Mouse (Mus musculus) intestine, embryonic 16.5 days (tissue): ENCODE data around the gene Fam222b. TPM values are rescaled to one million over a fixed set of nuclear protein-coding genes. Genes with fewer than 3 reads are reported as not detected.
"Not testable (repeated sequence)": the region's sequence is repeated elsewhere in the genome, so short reads cannot be mapped to it uniquely, and the experiment has no call there.

ENCODE experiments used
- ATAC-seq: fragments of 200-750 bp; cut with Nextera tagmentation; 2 replicates; pipeline ENCODE4 v1.8.0; 2017; ENCODE audit warnings: moderate TSS enrichment, moderate library complexity
- H3K27ac ChIP-seq: fragments of 300-500 bp; sonication (generic); 2 replicates; pipeline ENCODE4 v1.5.1; 2014; ENCODE audit warnings: mild to moderate bottlenecking, low read length
- H3K27me3 ChIP-seq: fragments of 300-500 bp; sonication (generic); replicated peaks from 2 replicates; pipeline ENCODE4 v1.6.1; 2014; ENCODE audit warnings: low read length, control low read depth, mixed read lengths; ENCODE audit not compliant: control insufficient read depth, insufficient read depth
- H3K36me3 ChIP-seq: fragments of 300-500 bp; sonication (generic); 2 replicates; pipeline ENCODE4 v1.6.1; 2014; ENCODE audit warnings: low read length, control low read depth; ENCODE audit not compliant: control insufficient read depth, insufficient read depth
- H3K4me1 ChIP-seq: fragments of 300-500 bp; sonication (generic); 2 replicates; pipeline ENCODE4 v1.6.1; 2014; ENCODE audit warnings: low read length, control low read depth, mixed read lengths; ENCODE audit not compliant: control insufficient read depth, insufficient read depth
- H3K4me2 ChIP-seq: fragments of 300-500 bp; sonication (generic); 2 replicates; pipeline ENCODE4 v1.6.1; 2014; ENCODE audit warnings: low read depth, low read length, control low read depth
- H3K4me3 ChIP-seq: fragments of 300-500 bp; sonication (generic); 2 replicates; pipeline ENCODE4 v1.5.1; 2014; ENCODE audit warnings: mild to moderate bottlenecking, low read length
- H3K9ac ChIP-seq: fragments of 300-500 bp; sonication (generic); 2 replicates; pipeline ENCODE4 v1.6.1; 2014; ENCODE audit warnings: low read depth, low read length
- H3K9me3 ChIP-seq: fragments of 300-500 bp; sonication (generic); 2 replicates; pipeline ENCODE4 v1.6.1; 2016; ENCODE audit warnings: low read length, control low read depth; ENCODE audit not compliant: control insufficient read depth
- WGBS: fragments of 180-500 bp; shearing (Covaris S2); extraction: QIAGEN DNeasy Blood & Tissue Kit; methylation state at CpG from one replicate; pipeline ENCODE4 v1.1.7; 2014; 5-methylcytosine and 5-hydroxymethylcytosine counted together
- polyA plus RNA-seq: library from polyadenylated mRNA; unstranded; fragments of >200 nt; fragmentation: Nextera tagmentation; extraction: Ambion mirVana; gene quantifications from 2 replicates; pipeline ENCODE4 v1.2.1, GENCODE M21; 2015

The Fam222b gene
- polyA plus RNA-seq, 1 experiment from 2014 or later, result 14.2 TPM

DNA sequence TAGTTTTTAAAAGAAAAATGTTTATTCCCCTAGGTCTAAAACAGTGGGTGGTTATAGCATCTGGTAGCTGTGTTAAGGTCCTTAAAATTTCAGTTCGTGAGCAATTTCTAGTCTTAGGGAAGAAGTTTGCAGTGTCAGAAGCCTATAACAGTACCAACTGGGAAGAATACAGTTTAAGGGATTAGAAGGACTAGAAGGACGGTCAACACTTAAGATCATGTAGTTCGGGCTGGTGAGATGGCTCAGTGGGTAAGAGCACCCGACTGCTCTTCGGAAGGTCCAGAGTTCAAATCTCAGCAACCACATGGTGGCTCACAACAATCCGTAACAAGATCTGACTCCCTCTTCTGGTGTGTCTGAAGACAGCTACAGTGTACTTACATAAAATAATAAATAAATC, 90.2 kb downstream of the Fam222b start:
- not testable (repeated sequence) for H3K27ac ChIP-seq, H3K27me3 ChIP-seq, H3K36me3 ChIP-seq, ATAC-seq, H3K4me2 ChIP-seq, H3K4me3 ChIP-seq, H3K9ac ChIP-seq, H3K9me3 ChIP-seq
- WGBS, result 90% methylated on average over 6 of the region's 6 CpGs
- H3K4me1 ChIP-seq, result peaks cover 28% of the 10 kb centered on the region

DNA sequence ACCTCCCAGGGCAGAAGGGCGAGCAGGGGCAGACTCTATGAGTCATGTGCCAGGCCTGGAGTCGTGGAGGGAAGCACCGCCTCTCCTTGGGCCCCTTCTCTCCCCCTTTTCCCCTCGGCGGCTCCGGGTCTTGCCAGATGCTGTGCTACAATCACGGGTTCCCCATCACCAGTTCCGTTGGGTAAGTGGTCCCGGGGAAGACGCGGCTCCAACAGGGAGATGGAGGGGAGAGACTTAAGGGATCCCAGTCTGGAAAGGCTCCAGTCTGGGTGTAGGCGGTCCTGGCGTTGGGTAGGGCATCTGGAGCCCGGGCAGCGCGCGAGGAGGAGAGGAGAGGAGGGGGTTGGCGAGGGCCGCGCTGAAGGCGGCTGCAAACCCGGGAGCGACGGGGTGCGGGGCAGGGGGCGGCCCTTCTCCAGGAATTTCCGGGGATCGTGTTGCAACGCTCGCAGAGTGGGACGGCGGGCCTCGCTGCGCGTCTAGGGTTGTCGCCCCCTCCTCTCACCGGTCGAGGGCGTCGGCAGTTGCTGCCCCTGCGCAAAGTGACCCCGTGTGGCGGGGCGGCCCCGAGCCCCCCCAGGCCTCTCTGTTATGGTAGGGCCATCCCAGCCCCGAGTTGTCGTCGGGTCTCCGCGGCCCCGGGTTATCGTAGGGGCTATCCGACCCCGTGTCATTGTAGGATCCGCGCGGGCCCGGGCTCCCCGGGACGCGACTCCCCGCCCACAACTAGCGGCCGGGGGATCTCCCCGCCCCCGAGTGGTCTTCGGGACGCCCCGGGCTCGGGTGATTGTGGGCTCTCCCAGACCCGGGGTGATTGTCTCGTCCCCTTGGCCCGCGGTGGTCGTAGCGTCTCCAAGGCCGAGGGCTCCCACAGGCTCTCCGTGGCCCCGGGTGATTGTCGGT, 94.1 kb downstream of the Fam222b start, which contains the start of gene Rab34:
Rab34 (plus strand) TSS at position 100 of the 903 bp plus-strand sequence.
- peak within 1 kb of the TSS; percentile 78 for H3K4me2 ChIP-seq
- WGBS, result under 1% methylated on average over 74 of the region's 80 CpGs
- H3K27me3 ChIP-seq, result no peaks in the 10 kb centered on the region
- peak; percentile 78 for ATAC-seq
- peak within 1 kb of the TSS; percentile 73 for H3K4me3 ChIP-seq
- H3K27ac ChIP-seq, result peak within 1 kb of the TSS; percentile 97
- H3K9ac ChIP-seq, result peak within 1 kb of the TSS; percentile 87
- H3K9me3 ChIP-seq, result no peaks in the 10 kb centered on the region
- H3K4me1 ChIP-seq, result peaks cover 10% of the 10 kb centered on the region
- 0 out of 2 replicates have a peak, but pooled peaks cover 7% of the 10 kb centered on the region for H3K36me3 ChIP-seq

DNA sequence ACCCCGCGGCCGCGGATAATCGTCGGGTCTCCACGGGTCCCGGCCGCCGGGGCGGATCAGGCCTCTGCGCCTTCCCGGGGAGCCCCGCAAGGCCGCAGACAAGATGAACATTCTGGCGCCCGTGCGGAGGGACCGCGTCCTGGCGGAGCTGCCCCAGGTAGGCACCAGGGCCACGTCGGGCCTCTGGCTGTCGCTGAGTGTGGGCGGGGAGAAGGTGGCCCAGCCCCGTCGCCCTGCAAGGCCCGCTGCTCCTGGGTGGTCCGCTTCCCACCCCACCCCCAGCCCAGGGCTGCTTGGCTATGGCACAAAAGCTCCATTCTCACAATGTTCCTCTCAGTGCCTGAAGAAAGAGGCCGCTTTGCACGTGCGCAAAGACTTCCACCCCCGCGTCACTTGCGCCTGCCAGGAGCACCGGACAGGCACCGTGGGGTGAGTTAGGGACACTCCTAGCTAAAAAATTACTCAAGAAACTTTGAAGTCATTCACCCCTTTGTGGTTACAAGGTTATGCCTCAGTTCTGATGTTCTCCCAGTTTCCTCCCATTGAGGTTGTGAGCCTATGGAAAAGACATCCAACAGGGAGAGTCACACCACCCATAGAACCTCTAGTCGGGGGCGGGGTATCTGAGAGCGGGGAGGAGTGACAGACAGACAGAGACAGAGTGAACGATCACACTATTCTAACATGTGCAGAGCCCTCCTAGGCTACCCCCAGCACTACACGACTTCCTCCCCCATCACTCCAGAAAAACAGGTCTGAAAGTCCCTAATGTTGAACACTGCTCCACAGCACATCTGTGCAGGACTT, 95.0 kb downstream of the Fam222b start:
- peak overlapping the region; percentile 78 for H3K4me2 ChIP-seq
- peaks cover 14% of the 10 kb centered on the region for H3K4me1 ChIP-seq
- H3K27me3 ChIP-seq, result no peaks in the 10 kb centered on the region
- H3K4me3 ChIP-seq, result peak overlapping the region; percentile 73
- H3K36me3 ChIP-seq, result 0 out of 2 replicates have a peak, but pooled peaks cover 7% of the 10 kb centered on the region
- WGBS, result 1% methylated on average over 41 of the region's 42 CpGs
- peak overlapping the region; percentile 97 for H3K27ac ChIP-seq
- peak; percentile 76 for ATAC-seq
- peak overlapping the region; percentile 87 for H3K9ac ChIP-seq
- H3K9me3 ChIP-seq, result no peaks in the 10 kb centered on the region

DNA sequence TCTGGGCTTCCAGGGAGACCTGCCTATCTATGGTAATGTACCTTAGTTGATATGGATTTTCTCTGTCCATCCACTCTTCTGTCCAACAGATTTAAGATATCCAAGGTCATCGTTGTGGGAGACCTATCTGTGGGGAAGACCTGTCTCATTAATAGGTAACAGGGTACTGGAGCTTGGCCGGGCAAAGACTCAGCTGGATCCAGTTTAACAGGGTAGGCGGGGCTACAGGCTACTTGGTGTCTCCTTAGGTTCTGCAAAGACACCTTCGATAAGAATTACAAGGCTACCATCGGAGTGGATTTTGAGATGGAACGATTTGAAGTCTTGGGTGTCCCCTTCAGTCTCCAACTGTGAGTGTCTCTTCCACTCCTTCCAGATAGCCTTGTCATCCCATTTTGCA, 95.6 kb downstream of the Fam222b start:
- Histone ChIP-seq H3K27me3 (no peaks in the 10 kb centered on the region), H3K4me2 (peak overlapping the region; percentile 78), H3K9ac (peak overlapping the region; percentile 87; the same call in 1 of the 2 replicates), H3K9me3 (no peaks in the 10 kb centered on the region), H3K4me3 (peak overlapping the region; percentile 73), H3K4me1 (peaks cover 18% of the 10 kb centered on the region), H3K27ac (peak overlapping the region; percentile 97), H3K36me3 (0 out of 2 replicates have a peak, but pooled peaks cover 7% of the 10 kb centered on the region)
- 50% methylated on average over 6 of the region's 6 CpGs for WGBS
- ATAC-seq, result no peak

DNA sequence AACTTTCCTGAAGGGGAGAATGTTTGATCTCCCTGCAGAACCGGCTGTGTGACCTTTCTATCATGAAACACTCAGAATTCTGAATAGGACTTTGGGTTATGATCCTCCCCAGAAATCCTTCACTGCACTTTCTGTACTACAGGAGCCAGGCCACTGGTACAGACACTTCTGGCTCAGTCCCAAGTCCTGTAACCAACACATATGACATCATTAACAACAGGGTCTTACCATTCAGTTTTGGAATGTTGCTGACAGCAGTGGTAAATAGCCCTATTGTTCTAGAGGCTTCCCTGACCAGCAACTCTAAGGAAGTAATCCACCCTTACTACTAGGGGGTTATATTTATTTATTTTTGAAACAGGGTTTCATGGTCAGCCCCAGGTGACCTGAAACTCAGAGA, 98.7 kb downstream of the Fam222b start, which contains the start of gene Proca1:
Proca1 (plus strand) TSS at position 280 of the 400 bp plus-strand sequence.
- peak within 1 kb of the TSS; percentile 58; the same call in 1 of the 2 replicates for H3K9ac ChIP-seq
- no peak within 1 kb of the TSS for H3K27ac ChIP-seq

DNA sequence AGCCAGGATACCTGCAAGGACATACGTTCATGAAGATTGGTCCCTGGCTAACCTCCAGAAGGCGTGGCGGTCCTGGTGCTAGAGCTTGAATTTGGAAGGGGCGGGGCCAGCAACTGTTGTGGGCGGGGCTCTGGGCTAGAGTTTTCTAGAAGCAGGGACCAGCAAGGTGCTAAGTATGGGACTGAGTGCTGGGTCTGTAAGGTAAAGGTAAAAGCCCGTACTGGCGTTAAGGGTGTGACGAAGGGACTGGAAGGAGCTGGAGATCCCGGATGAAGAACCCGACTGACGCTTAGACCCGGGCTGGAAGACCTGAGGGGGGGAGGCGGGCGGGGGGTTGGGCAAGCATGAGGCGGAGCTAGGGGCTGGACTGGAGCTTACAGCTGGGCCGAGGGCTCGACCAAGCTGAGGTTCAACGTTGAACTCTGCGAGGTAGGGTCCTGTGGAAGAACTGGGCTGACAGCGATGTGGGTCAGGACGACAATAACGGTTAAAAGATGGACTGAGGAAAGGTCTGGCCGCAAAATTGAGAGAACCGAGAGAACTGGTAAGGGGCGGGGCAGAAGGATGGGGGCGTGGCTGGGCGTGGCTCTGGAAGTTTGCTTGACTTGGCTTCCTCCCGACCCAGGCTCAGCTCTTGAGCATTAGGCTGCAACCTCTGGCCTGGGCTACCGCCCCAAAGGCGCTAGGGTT, 100.1 kb downstream of the Fam222b start:
- Histone ChIP-seq H3K9ac (peak overlapping the region; percentile 58), H3K4me3 (peak overlapping the region; percentile 57), H3K4me2 (peak overlapping the region; percentile 67), H3K4me1 (peaks cover 20% of the 10 kb centered on the region), H3K27ac (no peak overlapping the region), H3K9me3 (no peaks in the 10 kb centered on the region), H3K36me3 (0 out of 2 replicates have a peak, but pooled peaks cover 7% of the 10 kb centered on the region), H3K27me3 (no peaks in the 10 kb centered on the region)
- ATAC-seq, result peak; percentile 80
- 2% methylated on average over 30 of the region's 30 CpGs for WGBS

More for the DNA sequence above, 98.7 kb downstream of the Fam222b start, which contains the start of gene Proca1:
- H3K27me3 ChIP-seq, result no peaks in the 10 kb centered on the region
- no peak for ATAC-seq
- peak within 1 kb of the TSS; percentile 67; the same call in 1 of the 2 replicates for H3K4me2 ChIP-seq
- H3K4me1 ChIP-seq, result peaks cover 21% of the 10 kb centered on the region
- 0 out of 2 replicates have a peak, but pooled peaks cover 7% of the 10 kb centered on the region for H3K36me3 ChIP-seq
- peak within 1 kb of the TSS; percentile 57 for H3K4me3 ChIP-seq
- H3K9me3 ChIP-seq, result no peaks in the 10 kb centered on the region
- 71% methylated on average over 1 of the region's 1 CpGs for WGBS

DNA sequence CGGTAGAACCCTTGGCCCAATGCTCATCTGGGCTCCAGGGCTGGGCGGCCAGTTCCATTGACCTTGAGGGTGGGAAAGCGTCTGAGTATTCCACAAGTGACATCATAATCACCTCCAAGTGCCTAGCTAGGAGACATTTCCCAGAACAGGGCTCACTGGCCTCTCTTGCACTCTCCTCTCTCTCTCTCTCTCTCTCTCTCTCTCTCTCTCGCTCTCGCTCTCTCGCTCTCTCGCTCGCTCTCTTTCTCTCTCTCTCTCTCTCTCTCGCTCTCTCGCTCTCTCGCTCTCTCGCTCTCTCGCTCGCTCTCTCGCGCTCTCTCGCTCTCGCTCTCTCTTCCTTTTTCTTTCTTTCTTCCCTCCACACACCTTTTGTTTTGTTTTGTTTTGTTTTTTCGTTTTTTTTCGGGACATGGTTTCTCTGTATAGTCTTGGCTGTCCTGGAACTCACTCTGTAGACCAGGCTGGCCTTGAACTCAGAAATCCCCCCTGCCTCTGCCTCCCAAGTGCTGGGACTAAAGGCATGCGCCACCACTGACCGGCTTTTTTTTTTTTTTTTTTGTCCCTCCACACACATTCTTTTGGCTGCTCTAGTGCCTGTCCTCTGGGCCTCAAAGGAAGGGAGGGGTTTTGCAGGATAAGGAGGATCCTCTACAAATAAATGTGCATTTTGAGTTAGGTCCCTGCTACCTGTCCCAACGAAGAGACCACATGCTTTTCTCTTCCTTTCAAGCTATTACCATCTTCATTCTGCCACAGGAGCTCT, 100.8 kb downstream of the Fam222b start:
- H3K4me3 ChIP-seq, result peak overlapping the region; percentile 57
- H3K9ac ChIP-seq, result peak overlapping the region; percentile 58
- H3K4me1 ChIP-seq, result peaks cover 13% of the 10 kb centered on the region
- 57% methylated on average over 23 of the region's 23 CpGs for WGBS
- no peak for ATAC-seq
- peak overlapping the region; percentile 67 for H3K4me2 ChIP-seq
- no peaks in the 10 kb centered on the region for H3K27me3 ChIP-seq
- H3K27ac ChIP-seq, result no peak overlapping the region
- 0 out of 2 replicates have a peak, but pooled peaks cover 7% of the 10 kb centered on the region for H3K36me3 ChIP-seq
- H3K9me3 ChIP-seq, result no peaks in the 10 kb centered on the region

DNA sequence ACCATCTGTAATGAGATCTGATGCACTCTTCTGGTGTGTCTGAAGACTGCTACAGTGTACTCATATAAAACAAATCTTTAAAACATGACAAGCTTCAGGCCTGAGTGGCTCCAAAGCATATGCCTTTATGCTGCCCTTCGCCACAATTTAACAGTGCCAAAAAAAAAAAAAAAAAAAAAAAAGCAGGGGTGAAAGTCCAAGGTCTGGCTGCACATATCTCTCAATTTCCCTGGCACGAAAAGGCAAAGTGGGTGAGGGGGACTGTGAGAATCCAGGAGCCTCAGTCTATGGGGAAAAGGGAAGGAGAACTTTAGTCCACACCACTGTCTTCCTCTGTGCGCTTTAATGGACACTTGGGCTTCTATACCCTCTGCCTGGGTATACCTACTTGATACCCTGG, 107.9 kb downstream of the Fam222b start:
- Histone ChIP-seq H3K27me3 (no peaks in the 10 kb centered on the region), H3K4me3 (no peak overlapping the region), H3K9me3 (no peaks in the 10 kb centered on the region), H3K4me1 (peaks cover 14% of the 10 kb centered on the region), H3K36me3 (peaks cover 3% of the 10 kb centered on the region; the same call in 1 of the 2 replicates), H3K4me2 (no peak overlapping the region), H3K27ac (no peak overlapping the region), H3K9ac (no peak overlapping the region)
- no peak for ATAC-seq
- 67% methylated on average over 3 of the region's 3 CpGs for WGBS
